Mouse (Mus musculus) embryonic fibroblast, embryonic 13.5 days (primary cell): ENCODE results near the gene Nmnat1.
A peak's percentile ranks its signal among the peaks of the same experiment; 100 is the strongest.

Source experiments
- CTCF ChIP-seq: IDR thresholded peaks from 2 replicates; pipeline ENCODE4 v1.5.1; 2011; ENCODE audit warnings: mild to moderate bottlenecking, control low read depth, low read length, moderate library complexity, borderline replicate concordance; ENCODE audit not compliant: insufficient read depth
- POLR2A ChIP-seq: IDR thresholded peaks from 2 replicates; pipeline ENCODE4 v1.6.1; 2011; ENCODE audit warnings: low read depth, mild to moderate bottlenecking, control low read depth, low read length, moderate library complexity

DNA sequence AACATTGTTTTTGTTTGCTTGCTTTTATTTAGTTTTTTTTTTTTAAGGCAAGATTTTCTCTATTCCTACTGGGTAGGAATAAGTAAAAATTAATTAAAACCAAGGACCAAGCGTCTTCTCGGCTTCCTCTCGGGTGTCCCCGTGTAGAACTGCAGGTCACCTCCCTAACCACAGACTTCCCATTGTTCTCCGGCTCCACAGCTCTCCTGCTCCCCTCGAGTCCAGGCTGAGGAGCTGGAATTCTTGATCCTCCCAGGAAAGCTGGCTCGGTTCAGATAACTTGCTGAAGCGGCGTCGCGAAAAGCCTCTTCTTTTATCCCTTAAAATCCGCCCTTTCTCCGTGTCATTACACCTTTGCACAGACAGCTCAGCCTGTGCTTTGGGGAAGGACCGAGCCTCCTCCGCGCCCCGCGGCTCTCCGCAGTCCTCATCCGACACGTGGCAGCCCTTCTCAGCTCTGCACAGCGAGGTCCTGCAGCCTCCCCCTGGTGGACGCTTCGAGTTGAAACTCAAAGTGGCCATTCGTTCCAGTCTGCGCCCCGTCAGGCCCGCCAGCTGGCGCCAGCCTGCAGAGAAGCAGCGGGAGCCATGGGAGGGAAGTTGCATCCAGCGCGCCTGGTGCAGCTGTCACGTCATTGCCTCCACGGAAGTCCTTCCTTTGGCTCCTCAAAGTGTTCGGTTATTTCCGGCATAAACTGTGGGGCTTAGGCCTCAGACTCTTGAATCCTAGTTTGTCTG is 39.9 kb downstream of the Nmnat1 start:
- TF ChIP-seq POLR2A = peak; percentile 82
- TF ChIP-seq CTCF = peak; percentile 91
